Mouse (Mus musculus) MEL (cell line): ENCODE data around the gene Ccdc3. TPM values are rescaled to one million over a fixed set of nuclear protein-coding genes. Genes with fewer than 3 reads are reported as not detected.

Source experiments
- DNase-seq: peaks from one replicate; pipeline ENCODE4 v3.0.0; 2011; ENCODE audit warnings: low read depth, low spot score
- H3K27ac ChIP-seq: 2 replicates; pipeline ENCODE4 v1.5.1; 2012; ENCODE audit warnings: low read depth, mild to moderate bottlenecking, control low read depth, low read length, moderate library complexity; ENCODE audit not compliant: control insufficient read depth
- H3K27me3 ChIP-seq, 2 experiments: fragments of 150-350 bp in 1 of 2; sonication (generic) in 1 of 2; 2 replicates each; pipeline ENCODE4 v1.6.1; 2012; ENCODE audit warnings: low read length in 2 of 2, mild to moderate bottlenecking in 2 of 2, improper control_type of control experiment in 1 of 2, moderate library complexity in 1 of 2; ENCODE audit not compliant: insufficient read depth in 2 of 2, control insufficient read depth in 1 of 2
- H3K36me3 ChIP-seq, 2 experiments: 2 replicates each; pipeline ENCODE4 v1.6.1; 2012 to 2014; ENCODE audit warnings: low read length in 2 of 2, improper control_type of control experiment in 1 of 2, inconsistent platforms in 1 of 2, mild to moderate bottlenecking in 1 of 2; ENCODE audit not compliant: insufficient read depth in 2 of 2, control insufficient read depth in 1 of 2
- H3K4me1 ChIP-seq, 2 experiments: fragments of 150-350 bp in 1 of 2; sonication (generic) in 1 of 2; 2 replicates each; pipeline ENCODE4 v1.6.1; 2012; ENCODE audit warnings: low read length in 2 of 2, improper control_type of control experiment in 1 of 2, mild to moderate bottlenecking in 1 of 2; ENCODE audit not compliant: insufficient read depth in 2 of 2, control insufficient read depth in 1 of 2
- H3K4me3 ChIP-seq, 2 experiments: fragments of 150-350 bp in 1 of 2; sonication (generic) in 1 of 2; 2 replicates each; pipeline ENCODE4 v1.5.1; 2012; ENCODE audit warnings: low read depth in 2 of 2, low read length in 2 of 2, mild to moderate bottlenecking in 2 of 2, moderate library complexity in 2 of 2, control low read depth in 1 of 2, improper control_type of control experiment in 1 of 2; ENCODE audit not compliant: control insufficient read depth in 1 of 2, insufficient read depth in 1 of 2
- H3K79me2 ChIP-seq: 2 replicates; pipeline ENCODE4 v1.6.1; 2012; ENCODE audit warnings: mild to moderate bottlenecking, low read length, moderate library complexity; ENCODE audit not compliant: control insufficient read depth, poor library complexity, insufficient read depth
- H3K9ac ChIP-seq: 2 replicates; pipeline ENCODE4 v1.6.1; 2012; ENCODE audit warnings: low read depth, mild to moderate bottlenecking, control low read depth, low read length, moderate library complexity; ENCODE audit not compliant: control insufficient read depth, poor library complexity, severe bottlenecking
- H3K9me3 ChIP-seq: fragments of 150-350 bp; sonication (generic); replicated peaks from 2 replicates; pipeline ENCODE4 v1.6.1; 2012; ENCODE audit warnings: mild to moderate bottlenecking, low read length, improper control_type of control experiment, moderate library complexity; ENCODE audit not compliant: insufficient read depth
- ELF1 ChIP-seq: IDR thresholded peaks from 2 replicates; pipeline ENCODE4 v1.6.1; 2014; ENCODE audit warnings: low read depth, mild to moderate bottlenecking, inconsistent platforms, low read length, improper control_type of control experiment, moderate library complexity
- ETS1 ChIP-seq: IDR thresholded peaks from 2 replicates; pipeline ENCODE4 v1.6.1; 2012; ENCODE audit warnings: low read depth, mild to moderate bottlenecking, inconsistent platforms, low read length, improper control_type of control experiment, moderate library complexity
- HCFC1 ChIP-seq: IDR thresholded peaks from 2 replicates; pipeline ENCODE4 v1.6.1; 2012; ENCODE audit warnings: low read depth, mild to moderate bottlenecking, inconsistent platforms, low read length, improper control_type of control experiment, moderate library complexity
- MAX ChIP-seq: IDR thresholded peaks from 2 replicates; pipeline ENCODE4 v1.6.1; 2011; ENCODE audit warnings: low read length, improper control_type of control experiment
- MEF2A ChIP-seq: IDR thresholded peaks from 2 replicates; pipeline ENCODE4 v1.6.1; 2014; ENCODE audit warnings: low read depth, mild to moderate bottlenecking, inconsistent platforms, low read length, improper control_type of control experiment; ENCODE audit not compliant: poor library complexity, insufficient replicate concordance, severe bottlenecking; ENCODE audit errors: extremely low read depth
- NELFE ChIP-seq: IDR thresholded peaks from 2 replicates; pipeline ENCODE4 v1.6.1; 2011; ENCODE audit warnings: low read depth, low read length, improper control_type of control experiment
- RAD21 ChIP-seq: IDR thresholded peaks from 2 replicates; pipeline ENCODE4 v1.6.1; 2011; ENCODE audit warnings: mild to moderate bottlenecking, low read depth, low read length, improper control_type of control experiment
- ZKSCAN1 ChIP-seq: IDR thresholded peaks from 2 replicates; pipeline ENCODE4 v1.6.1; 2012; ENCODE audit warnings: low read depth, mild to moderate bottlenecking, inconsistent platforms, low read length, improper control_type of control experiment, moderate library complexity
- polyA plus RNA-seq, 2 experiments: library from polyadenylated mRNA; stranded (reverse) in 1 of 2; unstranded in 1 of 2; fragments of >175 nt in 1 of 2; fragments of >200 nt in 1 of 2; gene quantifications; 2 replicates each; pipeline versions ENCODE4 v1.2.1 to v1.2.4; 2012; ENCODE audit warnings: low replicate concordance in 2 of 2, low read depth in 1 of 2; ENCODE audit not compliant: insufficient read length in 2 of 2, insufficient read depth in 1 of 2, missing spikeins in 1 of 2
- total RNA-seq: library from RNA; depleted of rRNA; stranded (reverse); fragments of 300-350 nt; gene quantifications from 2 replicates; pipeline ENCODE4 v1.2.3, GENCODE M21; 2012; rRNA removed

The Ccdc3 gene
- total and polyA plus RNA-seq, 3 experiments = not detected

DNA sequence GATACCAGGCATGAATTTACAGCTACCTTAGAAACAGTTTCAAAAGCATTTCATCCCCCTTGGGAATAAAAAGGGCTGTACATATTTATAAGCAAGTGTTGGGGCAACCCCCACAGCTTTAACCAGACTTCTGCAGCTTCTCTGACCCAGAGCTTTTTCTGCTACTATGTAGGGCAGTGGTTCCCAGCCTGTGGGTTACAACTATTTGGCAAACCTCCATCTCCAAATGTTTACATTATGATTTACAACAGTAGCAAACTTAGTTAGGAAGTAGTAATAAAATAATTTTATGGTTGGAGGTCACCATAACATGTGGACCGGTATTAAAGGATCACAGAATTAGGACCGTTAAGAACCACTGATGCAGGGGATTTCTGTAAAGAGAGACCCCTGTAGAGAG, 130.4 kb downstream of the Ccdc3 start:
- Histone ChIP-seq H3K9me3 (no peaks in the 10 kb centered on the region), H3K4me1 (no peaks in the 10 kb centered on the region), H3K27me3 (peaks cover 3 to 4% of the 10 kb centered on the region in 2 experiments; a peak in 2 of 4 replicates)
- no peak for DNase-seq
- no peak for TF ChIP-seq MAX
- TF ChIP-seq NELFE = no peak
- no peak for TF ChIP-seq ETS1
- no peak for TF ChIP-seq HCFC1
- TF ChIP-seq MEF2A = no peak
- TF ChIP-seq ZKSCAN1 = no peak
- TF ChIP-seq ELF1 = no peak
- TF ChIP-seq RAD21 = no peak
- TF ChIP-seq, all 39 proteins: peak for 0
- Histone ChIP-seq H3K9ac (no peak overlapping the region), H3K27ac (no peak overlapping the region), H3K4me3 (no peak overlapping the region), H3K36me3 (no peaks in the 10 kb centered on the region), H3K79me2 (no peaks in the 10 kb centered on the region)

Other genes with a start within 250 kb of the Ccdc3 start
- not detected in 2 replicates for gene Phyh, start 218.8 kb upstream of the Ccdc3 start, total RNA-seq
- gene Phyh, start 218.8 kb upstream of the Ccdc3 start, polyA plus RNA-seq = not detected
- not detected in 2 replicates for gene Ucma, start 161.7 kb upstream of the Ccdc3 start, total RNA-seq
- gene Ucma, start 161.7 kb upstream of the Ccdc3 start, polyA plus RNA-seq = not detected
- gene Mcm10, start 125.0 kb upstream of the Ccdc3 start, total RNA-seq = 84.4 and 102 TPM in 2 replicates
- gene Mcm10, start 125.0 kb upstream of the Ccdc3 start, polyA plus RNA-seq = 100 to 1,000 TPM; 107 to 214 TPM
- 10.5 and 10.9 TPM in 2 replicates for gene Optn, start 73.7 kb upstream of the Ccdc3 start, total RNA-seq
- 10 to 100 TPM in 1 of 2 experiments, not detected in 1; 17.0 TPM for gene Optn, start 73.7 kb upstream of the Ccdc3 start, polyA plus RNA-seq